Mouse (Mus musculus) urinary bladder, postnatal 10 days (tissue): Measurements from ENCODE around the gene Orai1.
"Not testable (repeated sequence)": the region's sequence is repeated elsewhere in the genome, so short reads cannot be mapped to it uniquely, and the experiment has no call there.

ENCODE experiments used
- DNase-seq: peaks from one replicate; pipeline ENCODE4 v3.0.0; 2022; ENCODE audit warnings: low spot score

Gene Orai1

DNA sequence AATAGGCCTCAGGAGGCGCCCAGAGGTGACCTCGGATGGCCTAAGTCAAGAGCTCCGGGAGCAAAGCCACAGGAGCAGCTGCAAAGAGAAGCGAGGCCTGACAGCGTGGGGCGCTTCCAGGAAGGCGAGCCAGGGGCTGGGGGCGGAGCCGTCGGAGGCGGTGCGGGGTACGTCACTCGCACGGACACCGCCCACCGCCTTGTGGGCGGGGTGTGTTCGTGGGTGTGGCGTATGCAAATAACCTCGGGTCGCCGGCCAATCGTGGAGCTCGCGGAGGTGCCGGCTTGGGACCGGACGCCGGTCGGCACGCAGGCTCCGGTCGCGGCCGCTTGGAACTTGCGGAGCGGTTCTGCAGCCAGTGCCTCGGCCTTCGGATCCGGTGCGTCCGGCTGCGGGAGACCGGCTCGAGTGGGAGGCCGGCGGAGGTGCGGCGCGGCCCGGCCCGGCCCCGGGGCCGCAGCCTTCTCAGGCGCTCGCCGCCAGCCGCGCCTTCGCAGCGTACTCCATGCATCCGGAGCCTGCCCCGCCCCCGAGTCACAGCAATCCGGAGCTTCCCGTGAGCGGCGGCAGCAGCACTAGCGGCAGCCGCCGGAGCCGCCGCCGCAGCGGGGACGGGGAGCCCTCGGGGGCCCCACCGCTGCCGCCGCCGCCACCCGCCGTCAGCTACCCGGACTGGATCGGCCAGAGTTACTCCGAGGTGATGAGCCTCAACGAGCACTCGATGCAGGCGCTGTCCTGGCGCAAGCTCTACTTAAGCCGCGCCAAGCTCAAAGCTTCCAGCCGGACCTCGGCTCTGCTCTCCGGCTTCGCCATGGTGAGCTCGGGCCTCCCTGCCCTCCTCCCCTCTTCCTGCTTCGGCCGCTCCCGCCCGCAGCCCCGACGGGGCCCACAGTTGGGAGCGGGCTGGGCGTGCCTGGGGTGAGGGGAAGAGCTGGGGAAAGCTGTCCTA lies at the start of gene Orai1:
Gene Orai1 (plus strand): TSS at position 322 of the 949 bp plus-strand sequence.
- DNase-seq = peak; percentile 92

DNA sequence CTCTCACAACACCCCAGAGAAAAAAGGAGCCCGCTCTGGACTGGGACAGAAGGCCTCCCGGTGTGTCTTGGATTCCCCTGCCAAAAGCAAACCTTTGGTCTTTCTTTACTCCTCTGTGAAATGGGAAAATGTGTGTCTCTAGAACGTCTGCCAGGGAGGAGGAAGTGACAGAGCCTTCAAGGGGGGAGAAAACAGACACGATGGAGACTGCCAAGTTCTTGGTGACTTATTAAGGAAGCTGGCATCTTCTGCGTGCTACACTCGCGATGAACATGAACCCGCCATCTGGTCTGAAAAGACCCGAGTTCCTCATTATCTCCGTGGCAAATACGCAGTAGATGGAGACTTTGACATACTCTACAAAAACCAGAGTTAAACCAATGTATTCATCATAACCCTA lies 49.4 kb upstream of the Orai1 start:
- DNase-seq = no peak

DNA sequence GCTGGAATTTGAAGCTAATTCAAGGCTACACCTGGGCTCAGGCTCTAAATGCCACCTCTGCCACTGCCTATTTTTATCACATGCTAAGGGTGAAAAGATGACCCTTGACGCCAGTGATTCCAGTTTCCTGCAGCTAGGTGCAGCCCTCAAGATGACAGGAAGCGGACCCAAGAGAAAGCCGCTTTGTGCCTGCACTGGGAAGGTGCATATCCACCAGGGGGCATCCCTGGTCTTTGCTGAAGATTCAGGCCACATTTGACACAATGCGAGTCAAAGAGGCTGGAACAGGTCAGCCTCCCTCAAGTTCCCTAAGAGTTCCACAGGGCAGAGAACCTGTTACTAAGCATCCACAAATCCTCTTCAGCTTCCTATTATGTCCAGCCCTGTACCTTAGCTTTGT lies 46.6 kb upstream of the Orai1 start:
- no peak for DNase-seq

DNA sequence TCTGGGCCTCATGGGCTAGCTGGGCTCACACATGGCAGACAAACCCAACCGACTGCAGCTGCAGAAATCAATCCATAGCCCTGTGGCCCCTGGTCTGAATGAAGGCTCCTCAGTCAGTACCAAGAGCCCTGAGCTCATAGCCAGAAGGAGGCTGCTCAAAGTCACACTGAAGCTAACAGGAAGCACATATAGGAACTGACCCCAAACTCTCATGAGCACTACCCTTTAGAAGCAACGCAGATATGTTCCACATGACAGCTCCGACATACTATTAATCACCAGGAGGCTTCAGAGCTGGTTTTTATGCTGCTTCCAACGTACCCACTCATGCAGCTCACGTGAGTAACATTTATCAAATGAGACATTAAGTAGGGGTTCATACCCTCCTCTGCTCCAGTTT lies 44.8 kb upstream of the Orai1 start:
- no peak for DNase-seq

DNA sequence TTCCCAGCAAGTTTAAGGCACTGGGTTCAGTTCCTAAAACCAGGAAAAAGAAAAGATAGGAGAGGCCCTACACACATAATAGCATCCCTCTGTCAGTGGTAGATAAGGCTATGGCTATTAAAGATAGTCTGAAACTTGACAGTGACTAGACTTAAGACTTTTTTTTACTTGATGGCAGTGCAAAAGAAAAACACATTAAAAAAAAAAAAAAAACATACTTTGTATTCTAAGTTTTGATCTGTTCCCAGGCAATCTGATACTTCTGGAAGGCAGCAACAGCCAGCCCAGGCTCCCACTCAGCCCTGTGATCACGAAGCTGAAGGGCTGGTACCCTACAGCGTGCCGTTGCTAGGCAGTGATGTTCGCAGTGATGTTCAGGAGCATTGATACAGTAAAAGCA lies 43.4 kb upstream of the Orai1 start:
- DNase-seq = no peak

DNA sequence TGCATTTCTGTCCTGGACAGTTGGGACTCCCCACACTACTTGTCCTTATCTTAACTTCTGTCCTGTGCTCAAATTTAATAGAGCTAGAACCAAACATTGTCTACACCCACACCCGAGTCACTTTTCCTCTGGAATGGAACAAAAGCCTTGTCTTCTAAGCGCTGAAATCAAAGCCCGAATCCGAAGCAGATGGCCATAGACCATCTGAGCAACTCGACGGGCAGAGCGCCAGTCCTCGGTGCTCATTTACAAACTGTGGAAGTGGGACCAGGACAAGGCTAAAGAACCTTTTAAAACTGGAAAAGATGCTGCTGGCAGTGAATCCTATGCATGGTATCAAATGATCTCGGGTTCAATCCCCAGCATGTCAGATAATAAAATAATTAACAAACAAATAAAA lies 42.8 kb upstream of the Orai1 start:
- DNase-seq = no peak

DNA sequence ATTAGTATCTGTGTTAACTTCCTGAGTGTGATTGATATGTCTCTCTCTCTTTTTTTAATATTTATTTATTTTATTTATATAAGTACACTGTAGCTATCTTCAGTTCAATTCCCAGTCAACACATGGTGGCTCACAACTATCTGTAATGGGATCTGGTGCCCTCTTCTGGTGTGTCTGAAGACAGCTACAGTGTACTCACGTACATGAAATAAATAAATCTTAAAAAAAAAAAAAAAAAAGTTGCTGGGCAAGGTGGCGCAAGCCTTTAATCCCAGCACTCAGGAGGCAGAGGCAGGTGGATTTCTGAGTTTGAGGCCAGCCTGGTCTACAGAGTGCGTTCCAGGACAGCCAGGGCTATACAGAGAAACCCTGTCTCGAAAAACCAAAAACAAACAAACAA lies 40.2 kb upstream of the Orai1 start:
- DNase-seq = not testable (repeated sequence)

DNA sequence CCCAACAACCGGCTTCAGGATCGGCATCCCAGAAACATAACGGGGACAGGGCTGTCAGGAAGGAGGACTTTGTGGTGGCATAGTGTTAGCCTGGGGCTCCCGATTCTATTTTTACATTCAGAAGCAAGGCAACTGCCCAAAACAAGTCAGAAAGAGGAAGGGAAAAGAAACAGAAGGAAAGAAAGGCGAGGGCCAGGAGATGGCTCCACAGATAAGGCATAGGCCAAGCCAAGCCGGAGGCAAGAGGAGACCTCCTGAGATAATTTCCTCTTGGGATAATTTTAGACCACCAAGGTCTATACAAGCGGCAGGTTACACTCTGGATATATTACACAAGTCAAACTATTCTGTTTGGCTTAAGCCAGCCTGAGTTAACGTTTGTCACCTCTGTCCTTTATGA lies 35.9 kb upstream of the Orai1 start:
- DNase-seq = no peak

DNA sequence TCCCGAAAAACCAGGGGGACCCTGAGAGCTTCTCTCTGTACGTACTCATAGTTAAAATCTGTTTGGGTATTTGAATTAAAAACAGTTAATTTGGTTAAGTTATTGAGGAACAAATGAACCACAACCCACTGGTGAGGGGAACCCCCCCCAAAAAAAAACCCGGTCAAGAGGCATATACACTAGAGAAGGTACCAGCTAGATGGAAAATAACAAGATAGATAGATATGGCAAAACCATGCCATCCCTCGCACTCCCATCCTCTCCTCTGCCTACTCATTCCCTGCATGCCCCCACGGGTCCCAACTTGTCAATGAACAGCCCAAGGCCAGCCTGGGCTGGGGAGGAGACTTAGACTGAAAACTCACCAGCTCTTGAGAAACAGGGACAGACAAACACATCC lies 30.4 kb upstream of the Orai1 start:
- DNase-seq = no peak

DNA sequence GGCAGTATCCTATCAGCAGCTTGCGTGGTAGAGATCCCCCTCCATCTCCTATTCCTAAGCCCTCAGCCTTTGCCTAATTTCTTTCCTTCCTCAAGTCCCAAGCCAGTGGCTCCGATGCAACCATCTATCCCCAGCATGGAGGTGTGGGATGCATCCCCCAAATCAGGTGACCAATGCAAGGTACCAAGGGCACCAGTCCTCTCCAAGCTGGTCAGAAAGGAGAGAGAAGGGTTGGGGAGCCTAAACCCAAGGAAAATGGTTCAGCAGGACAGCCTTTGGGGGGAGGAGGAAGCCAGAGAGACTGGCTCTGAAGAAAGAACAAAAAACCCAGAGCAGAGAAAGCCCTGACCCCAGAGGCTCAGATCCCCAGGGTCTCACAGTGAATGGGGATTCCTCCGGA lies 29.6 kb upstream of the Orai1 start:
- DNase-seq = no peak

DNA sequence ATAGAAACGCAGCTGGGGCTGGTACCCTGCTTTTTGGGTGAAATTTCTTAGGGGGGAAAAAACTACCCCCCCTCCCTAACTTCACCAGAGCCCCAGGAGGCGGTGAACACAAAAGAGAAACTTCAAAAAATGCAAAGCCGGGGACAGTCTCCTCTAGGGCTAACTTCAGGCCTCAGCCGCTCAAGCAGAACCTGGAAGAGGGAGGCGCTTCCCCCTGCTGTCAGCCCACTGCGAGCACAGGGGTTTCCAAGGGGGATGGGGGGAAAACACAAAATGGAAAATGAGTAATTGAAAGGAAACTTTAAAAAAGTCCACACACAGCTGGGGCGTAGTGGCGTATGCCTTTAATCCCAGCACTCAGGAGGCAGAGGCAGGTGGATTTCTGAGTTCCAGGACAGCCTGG lies 28.8 kb upstream of the Orai1 start:
- no peak for DNase-seq

DNA sequence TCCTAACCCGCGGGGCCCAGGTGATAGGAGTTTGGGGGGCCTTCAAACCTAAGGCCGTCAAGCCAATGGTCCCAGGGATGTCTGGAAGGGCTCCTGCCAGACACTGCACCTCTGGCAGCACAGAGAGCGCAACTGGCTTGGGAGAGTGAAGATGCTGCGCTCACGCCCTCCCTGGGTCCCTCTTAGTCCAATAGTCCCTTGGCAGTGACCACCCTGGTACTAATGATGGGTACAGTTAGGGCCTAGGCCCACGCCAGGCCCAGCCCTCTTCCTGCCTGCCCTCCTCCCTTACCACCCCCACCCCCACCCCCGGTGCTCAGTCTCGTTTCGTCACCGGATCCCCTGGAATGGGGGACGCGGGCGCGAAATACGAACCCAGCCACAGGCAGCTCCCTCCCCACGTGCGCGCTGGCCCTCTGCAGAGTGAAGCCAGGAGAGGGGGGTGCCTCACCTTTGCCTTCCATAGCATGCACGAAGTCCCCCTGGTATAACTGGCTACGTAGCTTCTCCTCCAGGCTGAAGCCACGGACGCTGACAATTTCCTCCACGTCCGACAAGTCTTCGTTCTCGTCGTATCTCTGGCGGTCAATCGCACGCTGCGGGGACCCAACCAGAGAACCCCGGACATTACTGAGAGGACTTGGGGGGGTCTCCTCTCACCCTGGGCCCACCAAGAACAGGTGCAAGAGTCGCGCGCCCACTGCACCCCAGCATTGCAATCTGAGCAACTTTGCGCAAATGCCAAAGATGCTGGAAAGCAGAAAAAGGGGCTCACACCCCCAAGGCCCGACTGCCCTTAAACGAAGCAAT lies 27.5 kb upstream of the Orai1 start:
- no peak for DNase-seq

DNA sequence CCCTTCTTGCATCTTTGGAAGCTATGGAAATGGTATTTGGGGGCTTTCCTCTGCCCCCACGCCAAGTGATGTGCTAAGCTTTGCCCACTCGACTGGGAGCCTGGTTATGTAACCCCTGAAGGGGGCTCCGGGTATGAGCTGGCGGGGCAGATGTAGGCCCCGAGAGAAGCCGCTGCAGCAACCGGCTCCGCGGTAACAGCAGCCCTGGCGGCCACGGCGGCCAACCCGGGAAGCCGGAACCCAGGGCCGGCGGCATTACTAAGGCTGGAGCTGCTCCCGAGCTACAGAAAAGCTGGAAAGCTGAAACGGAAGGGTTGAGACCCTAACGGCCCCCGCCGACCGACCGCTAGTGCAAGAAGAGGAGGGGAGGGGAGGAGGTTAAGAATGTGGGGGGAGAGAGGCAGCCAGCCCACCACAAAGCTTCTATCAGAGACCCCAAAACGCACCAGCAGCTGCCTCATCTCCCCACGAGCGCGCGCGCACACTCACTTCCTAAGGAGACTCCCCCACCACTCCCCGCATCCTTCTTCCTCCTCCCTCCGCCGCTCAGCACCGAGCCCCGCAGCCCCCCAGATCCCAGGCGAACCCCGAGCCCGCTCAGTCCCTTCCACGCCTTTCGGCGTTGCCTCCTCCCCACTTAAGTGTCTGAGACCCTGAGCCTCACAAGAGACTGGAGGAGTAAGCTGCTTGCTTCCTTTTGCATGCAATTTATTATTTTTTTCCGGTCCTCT lies 26.7 kb upstream of the Orai1 start:
- DNase-seq = no peak

DNA sequence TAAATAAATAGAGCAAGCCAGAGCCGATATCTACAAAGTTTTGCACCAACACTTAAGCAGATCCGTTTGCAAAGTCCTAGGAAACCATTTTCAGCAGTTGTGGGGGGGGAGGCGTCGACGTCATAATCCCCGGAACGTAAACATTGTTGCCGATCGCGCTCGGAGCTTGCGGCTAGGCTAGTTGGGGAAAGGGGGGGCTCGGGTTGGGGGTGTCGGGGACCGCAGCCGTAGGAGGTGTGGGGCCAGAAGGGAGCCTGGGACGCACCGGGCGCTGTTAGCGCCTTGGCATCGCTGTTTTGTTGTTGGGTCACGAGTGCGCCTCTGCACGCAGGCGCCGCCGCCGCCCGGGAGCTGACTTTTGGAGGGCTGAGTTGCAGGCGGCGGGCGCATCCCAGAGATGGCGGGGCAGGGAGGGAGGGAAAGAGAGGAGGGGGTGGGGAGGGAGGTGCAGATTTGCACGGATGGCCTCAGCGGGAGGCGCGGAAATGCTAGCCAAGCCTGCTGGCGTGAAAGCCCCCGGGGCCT lies 25.8 kb upstream of the Orai1 start:
- peak; percentile 49 for DNase-seq

DNA sequence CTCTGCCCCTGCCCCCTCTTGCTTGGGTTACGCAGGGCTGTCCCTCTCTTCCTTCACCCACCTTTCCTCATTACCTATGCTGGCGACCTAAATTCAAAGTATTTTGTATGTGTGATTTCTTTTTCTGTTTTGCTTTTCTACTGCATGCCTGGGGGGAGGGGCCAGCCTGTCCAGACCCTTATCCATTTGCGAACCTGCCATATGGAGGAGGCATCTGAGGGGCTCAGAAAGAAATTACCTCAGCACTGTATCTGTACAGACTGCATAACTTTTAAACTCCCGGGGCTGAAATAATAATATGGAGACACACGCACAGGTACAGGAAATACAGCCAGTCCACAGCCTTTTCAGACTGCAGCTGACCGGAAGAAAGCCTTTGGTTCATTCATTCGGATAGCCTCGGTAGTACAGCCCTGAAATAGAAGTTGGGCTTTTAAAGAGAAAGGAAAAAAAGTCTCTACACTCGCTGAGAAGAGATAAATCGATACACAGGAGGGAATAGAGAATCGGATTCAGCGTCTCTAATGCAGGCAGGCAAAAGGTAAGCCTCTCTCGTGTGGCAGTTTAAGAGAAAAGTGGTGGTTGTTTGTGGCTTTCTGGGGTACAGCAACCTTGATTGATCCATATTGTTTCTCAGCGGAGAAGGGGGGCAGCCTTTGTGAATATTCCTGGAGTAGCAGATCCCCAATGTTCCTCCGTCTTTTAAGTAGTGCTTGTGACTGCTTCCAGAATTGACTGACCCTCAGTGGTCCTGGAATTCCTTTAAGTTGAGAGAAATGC lies 25.1 kb upstream of the Orai1 start, which contains the start of gene Kdm2b:
Gene Kdm2b (minus strand): TSS at position 273 of the 780 bp plus-strand sequence.
- no peak for DNase-seq

DNA sequence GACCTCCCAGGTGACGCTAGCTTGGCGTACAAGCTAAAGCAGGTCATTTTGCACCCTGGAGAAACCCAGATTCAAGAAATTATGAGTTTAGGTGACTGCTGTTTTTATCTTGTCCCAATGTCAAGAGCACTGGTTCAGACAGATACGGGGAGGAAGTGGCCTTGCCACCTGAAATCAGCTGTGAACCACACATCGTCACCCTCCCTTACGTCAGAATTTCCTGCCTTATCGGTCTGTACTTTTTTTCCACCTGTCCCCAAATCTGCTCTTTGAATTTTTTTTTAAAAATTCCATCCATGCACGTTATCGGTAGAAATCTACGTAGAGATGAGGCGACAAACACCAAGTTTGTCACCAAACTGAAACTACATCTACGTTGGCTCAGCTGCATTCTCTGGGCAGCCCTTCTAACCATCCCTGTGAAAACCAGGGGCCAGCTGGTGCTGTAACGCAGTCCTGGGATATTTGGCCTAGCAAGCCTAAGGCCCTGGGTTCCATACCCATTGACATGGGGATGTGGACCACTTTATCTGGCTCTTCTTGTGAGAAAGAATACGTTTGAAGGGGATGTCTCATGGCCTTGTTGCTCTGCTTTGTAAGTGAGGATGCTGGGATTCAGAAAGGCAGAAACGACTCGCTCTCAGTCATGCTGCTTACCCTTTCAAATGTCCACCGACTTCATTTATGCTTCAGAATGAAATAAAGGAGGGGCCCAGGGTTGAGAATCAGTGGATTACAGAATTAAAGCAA lies 24.3 kb upstream of the Orai1 start:
- DNase-seq = no peak

DNA sequence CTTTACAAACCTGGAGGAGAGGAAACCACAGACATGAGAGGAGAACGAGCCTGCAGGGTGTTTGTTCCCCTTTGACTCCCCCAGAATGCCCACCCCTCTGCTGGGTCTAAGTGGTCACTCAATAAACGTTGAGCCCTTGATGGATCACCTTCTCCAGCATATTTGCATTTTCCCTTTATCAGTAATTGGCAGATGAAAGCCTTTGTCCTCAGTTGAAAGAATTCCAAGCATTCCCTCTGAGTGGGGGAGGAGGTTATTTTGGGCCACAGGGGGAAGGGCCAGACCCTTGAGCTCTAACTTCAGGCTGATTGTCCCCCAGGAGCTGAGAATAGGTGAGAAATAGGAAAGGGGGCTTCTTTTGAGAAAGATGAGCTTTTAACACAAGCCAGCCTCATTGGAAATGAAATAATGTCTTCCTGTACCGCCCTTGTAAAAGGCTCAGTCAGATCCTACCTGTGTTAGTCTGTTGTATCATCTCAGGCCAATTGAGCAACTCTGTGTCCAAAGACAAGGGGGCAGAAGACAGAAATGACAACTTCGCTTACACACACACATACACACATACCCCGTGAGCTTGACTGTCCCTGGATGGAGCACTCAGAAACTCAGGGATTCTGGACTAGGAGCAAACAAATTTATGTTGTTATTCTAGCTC lies 23.4 kb upstream of the Orai1 start:
- no peak for DNase-seq

DNA sequence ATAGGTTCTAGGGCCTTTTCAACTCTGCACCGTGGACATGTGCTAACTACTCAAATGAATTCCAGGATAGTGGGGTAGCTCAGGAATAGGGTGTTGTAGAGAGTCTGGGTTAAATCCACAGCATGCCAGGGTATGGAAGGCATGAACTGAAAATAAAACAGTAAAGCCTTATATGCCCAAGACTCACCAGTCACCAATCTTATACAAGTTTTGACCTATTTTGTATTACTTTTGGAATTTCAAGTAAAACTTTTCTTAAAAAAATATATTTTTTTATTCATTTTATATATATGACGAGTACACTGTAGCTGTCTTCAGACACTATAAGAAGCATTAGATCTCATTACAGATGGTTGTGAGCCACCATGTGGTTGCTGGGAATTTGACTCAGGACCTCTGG lies 21.1 kb upstream of the Orai1 start:
- DNase-seq = no peak

DNA sequence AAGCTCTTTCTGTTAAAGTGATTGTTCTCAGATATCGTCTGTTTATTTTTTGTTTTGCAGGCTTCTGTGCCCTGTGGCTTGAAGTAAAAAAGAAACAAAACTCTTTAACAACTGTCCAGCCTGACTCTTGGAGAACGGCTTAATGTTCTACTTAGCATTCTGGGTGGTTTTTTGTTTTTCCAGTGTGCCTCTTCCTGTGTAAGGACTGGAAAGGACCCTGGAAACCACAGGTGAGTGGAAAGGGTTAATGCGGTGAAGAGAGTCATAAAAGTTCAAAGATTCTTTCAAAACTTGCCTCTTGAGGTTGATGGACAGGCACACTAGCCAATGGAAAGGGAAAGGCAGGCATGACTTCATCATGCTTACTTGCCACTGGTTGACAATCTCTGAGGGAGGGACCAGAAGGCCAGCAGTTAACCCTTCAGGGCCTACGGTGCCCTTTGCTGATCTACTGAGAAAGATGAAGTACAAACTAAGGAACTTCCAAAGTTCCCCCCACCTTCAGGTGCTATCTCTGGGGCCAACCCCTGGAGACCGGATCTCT lies 20.5 kb upstream of the Orai1 start:
- DNase-seq = peak; percentile 88

DNA sequence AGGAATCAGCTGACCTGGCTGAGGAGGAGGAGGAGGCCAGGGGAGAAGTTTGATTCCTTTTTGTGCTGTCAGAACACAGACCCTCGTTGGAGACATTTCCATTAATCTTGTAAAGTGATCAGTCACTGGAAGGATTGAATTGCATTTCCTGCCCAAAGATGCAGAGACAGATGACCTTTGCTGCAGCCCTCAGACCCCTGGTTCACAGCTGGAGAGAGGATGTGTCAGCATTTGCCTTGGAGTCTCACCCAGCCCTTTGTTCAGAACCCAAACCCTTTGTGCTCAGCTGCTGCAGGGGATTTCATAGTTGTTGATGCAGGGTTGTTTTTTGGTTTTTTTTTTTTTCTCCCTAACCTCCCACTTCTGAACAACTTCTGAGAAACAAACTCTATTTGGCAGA lies 20.0 kb upstream of the Orai1 start:
- DNase-seq = no peak
